Mouse (Mus musculus) retina, adult 2 months (tissue): ENCODE data around the gene Casp6.

Experiments
- DNase-seq: peaks from one replicate; pipeline ENCODE4 v3.0.0-alpha.2; 2012; ENCODE audit warnings: low read depth, low spot score

Gene Casp6

DNA sequence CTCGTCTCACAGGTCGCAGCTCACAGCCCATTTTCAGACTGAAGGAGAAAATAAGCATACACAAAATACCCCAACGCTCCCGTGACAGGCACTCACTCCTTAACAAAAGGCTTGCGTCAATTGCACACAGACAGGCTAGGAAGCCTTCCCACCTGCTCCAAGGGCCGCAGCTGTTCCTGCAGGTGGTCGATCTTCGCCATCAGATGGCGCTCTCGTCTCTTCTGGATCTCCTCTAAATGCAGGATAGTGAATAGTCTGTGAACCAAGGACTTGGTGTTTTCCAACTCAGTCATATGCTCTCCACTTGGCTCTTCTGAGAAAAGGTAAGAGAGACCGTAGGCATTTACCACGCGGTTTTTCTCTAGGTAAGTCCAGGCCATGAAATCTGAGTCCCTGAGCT lies 17.2 kb downstream of the Casp6 start:
- peak; percentile 34 for DNase-seq

DNA sequence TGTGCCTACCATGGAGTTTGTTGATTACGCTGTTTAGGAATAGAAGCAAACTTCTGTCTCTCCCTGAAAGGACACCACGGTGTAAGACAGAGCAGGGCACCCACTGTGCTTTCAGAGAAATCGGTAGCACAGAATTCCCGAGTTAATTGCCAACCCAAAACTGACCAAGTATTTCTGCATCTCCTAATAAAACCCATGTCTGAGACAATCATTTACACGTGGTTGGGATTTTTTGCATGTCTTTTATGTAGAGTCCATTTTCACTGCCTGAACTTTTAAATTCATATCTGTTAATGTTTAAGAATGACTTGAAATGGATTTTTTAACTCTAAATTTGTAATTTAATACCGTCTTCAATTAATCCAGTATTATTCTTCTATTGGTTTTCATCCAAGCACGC lies 22.4 kb downstream of the Casp6 start:
- DNase-seq: no peak

DNA sequence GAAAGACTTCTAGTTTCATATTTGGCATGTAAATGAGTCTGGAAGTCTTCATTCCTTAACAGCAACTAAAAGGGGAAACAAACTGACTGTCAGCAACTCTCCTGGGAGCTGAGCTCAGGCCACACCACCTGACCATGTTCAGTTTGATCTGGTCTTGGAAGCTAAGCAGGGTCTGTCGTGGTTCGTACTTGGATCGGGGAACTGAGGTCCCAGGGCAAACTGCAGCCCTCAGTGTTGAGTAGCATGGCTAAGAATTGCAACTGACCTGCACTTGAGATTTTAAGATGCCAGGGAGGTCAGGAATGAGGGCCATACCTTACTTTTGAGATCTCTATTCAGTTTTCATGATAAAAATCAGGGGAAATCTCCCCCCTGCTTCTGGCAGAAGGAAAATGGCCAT lies 24.6 kb downstream of the Casp6 start:
- DNase-seq: no peak

DNA sequence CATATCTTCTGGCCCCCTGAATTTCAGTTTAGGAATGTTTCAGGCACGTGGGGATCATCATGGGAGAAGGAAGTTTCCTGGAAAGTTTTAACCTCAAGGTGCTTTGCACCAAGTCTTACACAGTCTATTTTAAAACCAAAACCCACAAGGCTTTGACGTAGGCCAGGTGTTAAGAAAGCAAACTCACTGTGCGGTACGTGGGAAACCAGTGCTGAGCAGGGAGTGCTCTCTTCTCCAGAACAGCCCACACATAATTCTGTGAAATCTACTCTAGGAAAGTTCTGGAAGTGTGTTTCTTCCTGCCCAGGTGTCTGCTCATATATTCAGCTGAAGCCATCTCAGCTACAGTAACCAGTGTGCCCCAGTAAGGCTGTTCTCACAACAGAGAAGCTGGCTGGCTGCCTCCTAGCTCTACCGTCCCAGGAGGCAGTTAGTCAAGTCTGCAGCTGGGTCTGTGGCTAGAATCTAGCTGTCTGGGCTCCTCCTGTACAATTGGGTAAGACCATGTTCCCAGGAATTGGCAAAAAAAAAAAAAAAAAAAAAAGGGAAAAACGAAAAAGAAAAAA lies 29.1 kb downstream of the Casp6 start:
- DNase-seq: no peak

DNA sequence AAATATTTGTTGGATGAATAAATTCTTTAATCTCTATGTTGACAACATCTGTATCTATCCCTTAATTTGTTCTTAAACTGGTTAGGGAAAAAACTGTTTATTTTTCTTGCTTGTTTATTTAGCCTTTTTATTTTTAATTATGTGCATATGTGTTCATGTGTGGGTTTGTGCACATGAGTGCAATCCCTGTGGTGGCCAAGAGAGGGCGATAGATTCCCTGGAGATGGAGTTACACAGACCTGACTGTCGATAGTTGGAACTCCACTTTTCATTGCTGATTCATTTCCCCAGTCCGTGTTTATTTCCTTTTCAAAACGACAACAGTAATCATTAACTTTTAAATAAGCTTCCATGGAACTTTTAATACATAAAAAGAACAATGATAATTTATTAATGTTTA lies 31.2 kb downstream of the Casp6 start:
- no peak for DNase-seq

DNA sequence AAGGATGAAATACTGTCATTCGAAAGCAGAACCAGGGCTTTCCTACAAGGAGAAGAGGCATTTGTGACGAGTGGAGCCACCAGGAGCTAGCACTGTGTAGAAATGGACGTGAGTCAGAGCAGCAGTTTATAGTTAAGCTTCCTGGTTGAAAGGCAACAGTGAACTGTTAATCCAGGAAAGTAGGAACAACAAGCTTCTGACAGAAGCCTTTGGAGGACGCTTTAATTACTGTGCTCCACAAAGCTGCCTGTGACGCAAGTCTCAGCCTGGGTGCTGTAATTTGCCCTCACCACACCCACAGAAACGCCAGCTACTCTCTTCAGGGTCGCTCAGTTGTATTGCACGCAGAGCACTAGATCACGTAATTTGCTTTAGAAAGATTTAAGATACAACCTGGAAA lies 35.3 kb downstream of the Casp6 start:
- no peak for DNase-seq

DNA sequence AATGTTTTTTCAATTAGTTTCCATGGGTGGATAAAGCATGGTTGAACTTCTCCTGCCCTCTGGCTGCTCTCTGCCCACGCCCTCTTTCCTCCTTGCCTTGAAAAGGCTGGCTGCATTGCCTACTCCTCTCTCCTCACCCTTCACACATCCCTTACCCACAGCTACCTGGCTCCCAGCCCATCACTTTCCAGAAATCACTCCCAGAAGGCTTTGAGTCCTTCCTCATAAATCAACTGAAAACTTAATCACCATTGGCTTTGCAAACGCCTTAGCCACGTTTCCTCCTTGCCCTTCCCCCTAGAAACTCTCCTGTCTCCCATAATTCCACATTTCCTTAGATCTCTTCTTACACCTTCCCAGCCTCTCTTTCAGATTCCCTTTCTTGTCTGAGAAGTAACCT lies 36.6 kb downstream of the Casp6 start:
- DNase-seq: no peak

DNA sequence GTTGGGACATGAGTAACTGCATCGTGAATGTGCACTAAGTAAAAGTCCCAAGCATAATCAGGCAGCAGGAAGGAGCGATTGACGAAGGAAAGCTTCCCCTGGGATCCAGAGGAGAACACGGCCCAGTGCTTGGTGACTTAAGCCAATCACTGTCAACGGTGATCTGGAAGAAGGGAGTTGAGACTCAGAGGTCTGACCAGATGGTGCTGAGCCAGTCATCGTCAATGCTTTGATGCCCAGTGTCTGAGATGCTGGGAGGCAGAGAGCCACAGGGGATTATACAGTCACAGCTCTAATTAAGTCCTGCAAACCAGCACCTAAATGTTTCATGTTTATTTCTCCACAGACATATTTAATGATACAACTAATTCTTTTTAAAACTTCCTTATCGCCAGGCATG lies 37.8 kb downstream of the Casp6 start:
- no peak for DNase-seq

DNA sequence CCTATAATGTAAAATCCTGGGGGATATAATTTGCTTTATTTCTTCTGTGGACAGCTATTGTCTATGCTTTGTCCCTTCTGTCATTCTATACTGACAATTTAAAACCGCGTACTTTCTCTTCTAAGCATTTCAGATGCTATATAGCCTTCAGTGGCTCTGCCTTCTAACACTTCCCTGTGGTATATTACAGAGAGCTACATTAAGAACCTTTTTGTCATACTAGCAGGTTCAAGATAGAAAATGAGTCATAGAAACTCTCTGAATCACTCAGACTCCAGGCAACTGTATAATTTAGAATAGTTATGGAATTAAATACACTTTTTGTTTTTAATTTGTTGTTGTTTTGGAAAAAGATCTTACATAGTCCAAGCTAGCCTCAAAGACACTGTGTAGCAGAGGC lies 39.6 kb downstream of the Casp6 start:
- DNase-seq: no peak

DNA sequence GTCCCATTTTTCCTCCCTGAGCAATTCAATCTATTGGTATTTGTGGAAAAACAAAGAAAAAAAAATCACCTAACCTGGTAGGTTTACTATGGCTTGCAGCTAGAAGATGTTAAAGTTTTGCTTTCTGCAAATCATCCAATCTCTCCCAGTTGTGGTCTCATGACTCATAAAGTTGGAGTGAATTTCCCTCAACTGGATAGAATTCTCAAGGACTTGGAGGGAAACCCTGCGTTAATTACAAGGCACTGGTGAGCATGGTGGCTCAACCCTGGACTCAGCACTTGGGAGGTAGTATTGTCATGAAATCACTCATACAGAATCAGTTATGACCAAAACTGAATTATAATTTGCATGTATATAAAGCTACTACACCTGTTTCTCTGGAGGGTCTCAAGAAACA lies 40.1 kb downstream of the Casp6 start:
- DNase-seq: no peak

DNA sequence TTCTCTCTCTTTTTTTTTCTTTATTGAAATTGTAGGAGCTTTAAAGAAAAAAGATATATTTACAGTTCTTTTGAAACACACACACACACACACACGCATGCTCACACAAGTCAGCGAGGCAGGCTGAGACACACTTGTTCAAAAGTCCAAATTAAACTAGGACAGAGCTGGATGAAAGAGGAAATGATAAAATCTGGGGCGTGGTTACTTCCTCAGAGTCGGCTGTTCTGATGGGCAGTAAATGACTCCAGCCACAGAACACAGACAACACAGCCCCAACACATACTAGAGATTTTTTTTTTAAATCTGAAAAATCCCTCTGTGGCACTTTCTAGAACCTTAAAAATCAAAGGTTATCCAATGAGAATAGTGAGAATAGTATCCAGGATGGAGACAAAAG lies 42.6 kb downstream of the Casp6 start:
- DNase-seq: no peak

DNA sequence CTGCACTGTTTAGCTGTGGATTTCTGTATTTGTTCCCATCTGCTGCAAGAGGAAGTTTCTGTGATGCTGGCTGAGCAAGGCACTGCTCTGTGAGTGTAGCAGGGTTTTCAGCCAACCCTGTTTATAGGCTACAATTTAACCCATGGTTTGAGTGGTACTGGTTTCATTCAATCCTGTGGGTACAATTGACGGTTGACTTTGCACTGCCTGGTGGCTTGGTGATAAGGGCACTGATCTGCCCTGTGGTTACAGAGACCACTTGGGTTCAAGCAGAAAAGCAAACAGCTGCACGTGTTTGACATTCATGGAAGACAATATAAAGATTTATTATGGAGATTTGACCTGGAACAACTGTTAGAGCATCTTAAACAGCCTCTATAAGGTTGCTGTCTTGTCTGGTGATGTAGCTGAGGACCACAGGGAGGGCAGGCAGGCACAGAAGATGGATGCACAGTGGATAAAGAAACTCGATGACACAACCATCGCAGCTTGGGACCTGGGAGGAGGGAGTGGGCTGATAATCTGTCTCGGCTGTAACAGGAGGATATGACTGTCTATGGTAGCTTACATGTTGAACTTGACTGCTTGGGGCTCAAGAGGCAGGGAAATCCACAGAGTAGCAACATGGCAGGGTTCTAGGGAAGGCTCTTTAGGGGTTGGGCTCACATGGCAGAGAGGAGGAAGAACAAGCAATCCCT lies 45.1 kb downstream of the Casp6 start:
- DNase-seq: no peak

DNA sequence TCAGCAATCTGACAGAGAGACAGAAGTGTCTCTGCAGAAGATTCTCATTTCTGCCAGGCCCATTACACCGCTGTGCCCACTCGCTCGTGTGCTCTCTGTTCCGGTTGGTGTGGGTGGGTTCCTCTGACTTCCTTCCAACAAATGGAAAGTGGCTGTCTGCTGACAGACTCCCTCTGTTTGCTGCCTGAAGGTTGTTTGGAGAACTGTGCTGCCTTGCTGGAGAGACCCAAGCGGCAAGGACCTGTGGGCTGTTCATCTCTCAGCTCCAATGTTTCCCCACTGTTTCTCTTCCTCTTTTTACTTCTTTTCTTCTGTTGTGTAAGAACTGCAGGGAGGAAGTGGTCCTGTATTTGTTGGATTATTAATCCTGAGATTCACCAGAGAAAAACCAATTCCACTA lies 47.1 kb downstream of the Casp6 start:
- DNase-seq: no peak

DNA sequence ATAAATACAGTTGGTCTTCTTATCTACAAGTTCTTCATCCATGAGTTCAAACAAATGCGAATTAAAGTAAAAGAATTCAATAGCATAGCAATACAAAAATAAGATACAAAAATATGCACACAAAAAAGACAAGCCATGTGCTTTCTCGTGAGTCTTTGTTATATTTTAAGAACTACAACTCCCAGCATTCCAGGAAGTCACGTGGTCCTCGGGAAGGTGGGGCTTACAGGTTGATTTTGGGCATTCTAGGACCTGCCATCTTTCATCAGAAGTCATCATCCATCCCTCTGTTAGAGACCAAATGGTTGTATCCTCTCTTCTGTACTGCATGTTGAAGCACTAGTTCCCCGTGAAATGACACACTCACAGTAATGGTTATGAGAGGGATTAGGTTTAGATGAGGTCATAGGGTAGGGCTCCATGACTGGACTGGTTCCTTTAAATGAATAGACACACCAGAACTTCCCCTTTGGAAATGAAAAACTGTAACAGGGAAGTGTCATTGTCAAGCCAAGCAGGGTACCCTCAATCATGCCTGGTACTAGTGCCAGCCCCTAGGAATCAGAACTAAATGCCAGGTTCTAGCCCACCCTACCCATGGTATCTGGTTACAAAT lies 48.0 kb downstream of the Casp6 start:
- DNase-seq: no peak

DNA sequence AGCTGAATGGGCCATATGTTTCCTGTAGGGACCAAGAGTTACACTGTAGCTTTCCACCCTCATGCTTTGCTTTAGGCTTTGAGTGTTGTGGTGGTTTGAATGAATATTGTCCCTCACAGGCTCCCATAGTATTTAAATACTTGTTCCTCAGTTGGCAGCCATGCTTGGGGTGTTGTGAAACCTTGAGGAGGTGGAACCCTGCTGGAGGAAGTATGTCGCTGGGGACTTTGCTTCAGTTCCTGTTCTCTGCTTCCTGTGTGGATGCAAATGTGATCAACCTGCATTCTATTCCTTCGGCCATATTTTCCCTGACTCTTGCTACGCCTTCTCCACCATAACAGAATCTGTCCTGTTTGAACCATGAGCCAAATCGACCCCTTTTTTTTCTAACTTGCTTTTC lies 52.1 kb downstream of the Casp6 start:
- no peak for DNase-seq

DNA sequence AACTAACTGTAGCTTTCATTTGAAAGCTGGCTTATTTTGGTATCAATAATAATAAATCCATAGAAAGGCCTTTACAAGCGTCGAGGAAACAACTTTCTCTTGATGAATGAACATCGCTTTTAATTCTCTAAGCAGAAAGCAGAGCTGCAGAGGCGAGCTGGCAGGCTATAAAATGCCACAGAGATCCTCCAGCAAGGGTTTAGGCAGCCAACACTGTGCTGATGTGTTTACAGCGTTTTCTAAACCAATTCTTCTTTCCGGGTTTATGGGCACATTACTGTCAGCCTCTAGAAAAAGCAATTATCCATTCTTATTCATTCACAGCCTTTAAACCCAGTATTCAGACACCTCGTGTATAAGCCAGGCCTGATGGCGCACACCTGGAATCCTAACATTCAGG lies 61.3 kb downstream of the Casp6 start:
- DNase-seq: no peak
